Mouse (Mus musculus) CH12.LX (cell line): Measurements from ENCODE around the gene Bmi1. TPM values are rescaled to one million over a fixed set of nuclear protein-coding genes. Genes with fewer than 3 reads are reported as not detected.

Source experiments
- DNase-seq: peaks from one replicate; pipeline ENCODE4 v3.0.0-alpha.2; 2013; ENCODE audit errors: extremely low read depth
- H3K27ac ChIP-seq: 2 replicates; pipeline ENCODE4 v1.5.1; 2012; ENCODE audit warnings: low read depth, mild to moderate bottlenecking, control low read depth, moderate library complexity; ENCODE audit not compliant: insufficient read depth
- H3K27me3 ChIP-seq: replicated peaks from 2 replicates; pipeline ENCODE3; 2012; ENCODE audit warnings: inconsistent platforms
- H3K36me3 ChIP-seq, 2 experiments: replicated peaks in 1 of 2; 2 replicates each; pipeline versions ENCODE3 to v1.6.1; 2012; ENCODE audit warnings: inconsistent platforms in 1 of 2, low read length in 1 of 2, mild to moderate bottlenecking in 1 of 2, mixed read lengths in 1 of 2, moderate library complexity in 1 of 2; ENCODE audit not compliant: control insufficient read depth in 1 of 2, insufficient read depth in 1 of 2
- H3K4me1 ChIP-seq, 2 experiments: 2 replicates each; pipeline ENCODE4 v1.6.1; 2012; ENCODE audit warnings: inconsistent platforms in 1 of 2, moderate library complexity in 1 of 2; ENCODE audit not compliant: insufficient read depth in 2 of 2, control insufficient read depth in 1 of 2
- H3K4me2 ChIP-seq: 2 replicates; pipeline ENCODE4 v1.6.1; 2012; ENCODE audit warnings: low read depth, mild to moderate bottlenecking, control low read depth; ENCODE audit not compliant: poor library complexity, insufficient read depth, severe bottlenecking
- H3K4me3 ChIP-seq, 3 experiments: fragments of 150-350 bp in 1 of 3; sonication (generic) in 1 of 3; replicated peaks in 1 of 3; 2 replicates each; pipeline versions ENCODE3 to v1.5.1; 2011 to 2012; ENCODE audit warnings: low read depth in 2 of 3, low read length in 2 of 3, mild to moderate bottlenecking in 2 of 3, moderate library complexity in 2 of 3, control low read depth in 1 of 3, improper control_type of control experiment in 1 of 3, inconsistent platforms in 1 of 3, mixed read lengths in 1 of 3; ENCODE audit not compliant: poor library complexity in 1 of 3
- H3K79me2 ChIP-seq: replicated peaks from 2 replicates; pipeline ENCODE4 v1.6.1; 2012; ENCODE audit warnings: mild to moderate bottlenecking, moderate library complexity; ENCODE audit not compliant: control insufficient read depth, poor library complexity, insufficient read depth, severe bottlenecking; ENCODE audit errors: extremely low read depth
- H3K9ac ChIP-seq: 2 replicates; pipeline ENCODE4 v1.6.1; 2012; ENCODE audit warnings: low read depth, mild to moderate bottlenecking, control low read depth, moderate library complexity; ENCODE audit not compliant: insufficient read depth
- H3K9me3 ChIP-seq: replicated peaks from 2 replicates; pipeline ENCODE3; 2012; ENCODE audit warnings: low read length, inconsistent platforms, mixed read lengths
- CHD1 ChIP-seq: IDR thresholded peaks from 2 replicates; pipeline ENCODE4 v1.6.1; 2012; ENCODE audit warnings: low read depth, low read length, improper control_type of control experiment, inconsistent platforms
- E2F4 ChIP-seq: IDR thresholded peaks from 2 replicates; pipeline ENCODE4 v1.6.1; 2011; ENCODE audit warnings: low read depth, low read length, improper control_type of control experiment; ENCODE audit not compliant: insufficient replicate concordance
- EP300 ChIP-seq: IDR thresholded peaks from 2 replicates; pipeline ENCODE4 v1.6.1; 2011; ENCODE audit warnings: low read length, improper control_type of control experiment
- GABPA ChIP-seq: IDR thresholded peaks from 2 replicates; pipeline ENCODE4 v1.6.1; 2012; ENCODE audit warnings: low read depth, low read length, improper control_type of control experiment, inconsistent platforms; ENCODE audit not compliant: insufficient replicate concordance
- HCFC1 ChIP-seq: IDR thresholded peaks from 2 replicates; pipeline ENCODE4 v1.6.1; 2012; ENCODE audit warnings: low read depth, mild to moderate bottlenecking, inconsistent platforms, low read length, improper control_type of control experiment
- IRF4 ChIP-seq: IDR thresholded peaks from 2 replicates; pipeline ENCODE4 v1.6.1; 2014; ENCODE audit warnings: low read depth, mild to moderate bottlenecking, inconsistent platforms, low read length, improper control_type of control experiment
- JUND ChIP-seq: conservative IDR thresholded peaks from 2 replicates; pipeline ENCODE4 v1.6.1; 2011; ENCODE audit warnings: low read depth, low read length, improper control_type of control experiment
- MEF2A ChIP-seq: IDR thresholded peaks from 2 replicates; pipeline ENCODE4 v1.6.1; 2014; ENCODE audit warnings: low read depth, mild to moderate bottlenecking, inconsistent platforms, low read length, improper control_type of control experiment, borderline replicate concordance
- MYC ChIP-seq: IDR thresholded peaks from 2 replicates; pipeline ENCODE4 v1.6.1; 2011; ENCODE audit warnings: low read depth, mild to moderate bottlenecking, improper control_type of control experiment, low read length
- PAX5 ChIP-seq: IDR thresholded peaks from 2 replicates; pipeline ENCODE4 v1.6.1; 2012; ENCODE audit warnings: low read length, inconsistent platforms, mixed read lengths
- SMC3 ChIP-seq: IDR thresholded peaks from 2 replicates; pipeline ENCODE4 v1.6.1; 2011; ENCODE audit warnings: low read depth, low read length, improper control_type of control experiment
- TCF12 ChIP-seq: IDR thresholded peaks from 2 replicates; pipeline ENCODE4 v1.6.1; 2014; ENCODE audit warnings: low read depth, mild to moderate bottlenecking, inconsistent platforms, low read length, improper control_type of control experiment
- ZKSCAN1 ChIP-seq: IDR thresholded peaks from 2 replicates; pipeline ENCODE4 v1.6.1; 2012; ENCODE audit warnings: low read depth, inconsistent platforms, low read length, improper control_type of control experiment, borderline replicate concordance
- ZMIZ1 ChIP-seq: IDR thresholded peaks from 2 replicates; pipeline ENCODE4 v1.6.1; 2012; ENCODE audit warnings: low read depth, mild to moderate bottlenecking, inconsistent platforms, low read length, improper control_type of control experiment
- dilution Hi-C: fragments of 300-500 bp; cut with MboI; formaldehyde crosslinking; loops from 2 replicates; pipeline ENCODE4 v1.14.3; 2020; ENCODE audit warnings: low sequenced_read_pairs; ENCODE audit not compliant: extremely low pct_unique_long_range_greater_than_20kb, extremely low pct_ligation_motif_present
- in situ Hi-C: fragments of 300-500 bp; cut with MboI; formaldehyde crosslinking; loops from 3 replicates; pipeline ENCODE4 v1.14.3; 2019; ENCODE audit warnings: low sequenced_read_pairs, low pct_ligation_motif_present, low pct_unique_long_range_greater_than_20kb, mixed read lengths
- polyA plus RNA-seq: library from polyadenylated mRNA; unstranded; fragments of >175 nt; gene quantifications from 2 replicates; pipeline ENCODE4 v1.2.1, GENCODE M21; 2012; ENCODE audit warnings: low read depth; ENCODE audit not compliant: insufficient read length
- total RNA-seq, 2 experiments: library from RNA; depleted of rRNA; stranded (reverse); fragments of 300-350 nt in 1 of 2; fragments of >200 nt in 1 of 2; gene quantifications; 2 replicates each; pipeline ENCODE4 v1.2.3; 2012 to 2014

Gene Bmi1
- total and polyA plus RNA-seq, 3 experiments, result 38.6 to 87.0 (median 51.0) TPM

DNA sequence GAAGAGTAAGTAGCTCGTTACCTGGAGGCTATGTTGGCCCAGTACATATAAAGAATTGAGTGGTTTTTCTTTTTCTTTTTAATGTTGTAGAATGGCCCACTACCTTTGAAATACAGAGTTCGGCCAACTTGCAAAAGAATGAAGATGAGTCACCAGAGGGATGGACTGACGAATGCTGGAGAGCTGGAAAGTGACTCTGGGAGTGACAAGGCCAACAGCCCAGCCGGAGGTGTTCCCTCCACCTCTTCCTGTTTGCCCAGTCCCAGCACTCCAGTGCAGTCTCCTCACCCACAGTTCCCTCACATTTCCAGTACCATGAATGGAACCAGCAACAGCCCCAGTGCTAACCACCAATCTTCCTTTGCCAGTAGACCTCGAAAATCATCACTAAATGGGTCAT is 7.2 kb downstream of the Bmi1 start:
- Histone ChIP-seq H3K9ac (no peak overlapping the region), H3K4me2 (no peak overlapping the region), H3K79me2 (peaks cover 13% of the 10 kb centered on the region; the same call in 1 of the 2 replicates), H3K4me3 (no peak overlapping the region), H3K27me3 (peaks cover 1% of the 10 kb centered on the region), H3K4me1 (peaks cover 4 to 13% of the 10 kb centered on the region in 2 experiments; a peak in 2 of 4 replicates), H3K27ac (no peak overlapping the region), H3K36me3 (peaks cover 9 to 19% of the 10 kb centered on the region in 2 experiments), H3K9me3 (peaks cover 5% of the 10 kb centered on the region)
- dilution Hi-C loops, result no loop called here
- no peak for DNase-seq
- TF ChIP-seq ZMIZ1 (no peak), JUND (no peak), IRF4 (no peak), TCF12 (no peak), MYC (no peak), EP300 (no peak), GABPA (no peak), CHD1 (no peak), PAX5 (no peak), MEF2A (no peak), HCFC1 (no peak), E2F4 (no peak), SMC3 (no peak)
- in situ Hi-C loops, result loop anchor here (25.0 kb wide), 2 partner anchors 297 to 647 kb away; partner anchors contain the start of genes A930004D18Rik, Dnajc1 and Skida1

DNA sequence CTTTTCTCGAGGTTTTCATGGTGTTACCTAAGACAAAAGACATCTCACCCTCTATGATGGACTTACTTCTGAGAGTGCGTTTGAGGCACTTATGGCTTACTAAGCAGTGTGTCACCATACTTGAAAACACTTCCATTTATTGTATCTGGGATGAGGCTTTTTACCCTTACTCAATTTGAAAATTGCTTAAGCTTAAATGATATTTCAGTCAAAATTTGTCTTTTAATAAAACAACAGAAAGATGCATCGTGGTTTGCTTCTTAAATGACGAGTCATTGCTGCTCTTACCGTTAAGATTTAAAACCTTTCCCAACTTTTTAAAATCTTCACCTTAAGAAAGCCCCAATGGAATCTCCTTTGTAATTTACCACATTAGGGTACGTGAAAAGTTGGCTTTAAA is 9.6 kb downstream of the Bmi1 start:
- no peak overlapping the region for H3K4me2 ChIP-seq
- peaks cover 13% of the 10 kb centered on the region for H3K9me3 ChIP-seq
- peaks cover 4 to 7% of the 10 kb centered on the region in 2 experiments; a peak in 3 of 4 replicates for H3K4me1 ChIP-seq
- H3K27ac ChIP-seq, result no peak overlapping the region
- H3K9ac ChIP-seq, result no peak overlapping the region
- no peak overlapping the region for H3K4me3 ChIP-seq
- no peak for TF ChIP-seq ZKSCAN1
- H3K36me3 ChIP-seq, result peaks cover 9 to 16% of the 10 kb centered on the region in 2 experiments
- dilution Hi-C loops, result no loop called here
- no peak for DNase-seq
- H3K27me3 ChIP-seq, result peaks cover 14% of the 10 kb centered on the region
- no peaks in the 10 kb centered on the region for H3K79me2 ChIP-seq
- in situ Hi-C loops, result loop anchor here (25.0 kb wide), 2 partner anchors 299 to 649 kb away; partner anchors contain the start of genes A930004D18Rik, Dnajc1 and Skida1
